ENCODE assay signal across 12 mouse cellular contexts in genomic region chr19:31811371-31811770, GRCm38 (mm10). TPM values are rescaled to one million over a fixed set of nuclear protein-coding genes. Genes with fewer than 3 reads are reported as not detected.
A peak's percentile ranks its signal among the peaks of the same experiment; 100 is the strongest.
DNase-seq lines count a peak whose midpoint lies in the region; ATAC-seq and TF ChIP-seq lines count a peak whose summit lies in the region.
"Had no signal": no experiment of that assay in that cellular context is flagged by ENCODE, and none has a peak within 500 bp of the region (broad histone marks: within the 10 kb centered on the region; RNA-seq: fewer than 3 reads in every experiment).

No protein-coding gene starts in this region.

- H3K4me2 ChIP-seq in hindbrain, embryonic 14.5 days (replicated peaks): no peak overlapping the region
- no peak overlapping the region for H3K4me2 ChIP-seq in hindbrain, embryonic 16.5 days (ENCODE audit: low read length)
- H3K4me2 ChIP-seq in midbrain, postnatal 0 days (ENCODE audit: low read depth, low read length, poor library complexity, severe bottlenecking): no peak overlapping the region
- H3K4me2 ChIP-seq: heart, embryonic 15.5 days had no signal

- TF ChIP-seq CTCF in midbrain, postnatal 0 days (IDR thresholded peaks at IDR 0.05): peak; percentile 52

- no peak overlapping the region for H3K4me3 ChIP-seq in hindbrain, embryonic 14.5 days (replicated peaks; ENCODE audit: low read length)
- H3K4me3 ChIP-seq in hindbrain, embryonic 16.5 days (ENCODE audit: low read length): no peak overlapping the region
- no peak overlapping the region for H3K4me3 ChIP-seq in midbrain, postnatal 0 days (ENCODE audit: low read depth, low read length)
- H3K4me3 ChIP-seq in midbrain, embryonic 10.5 days: no peak overlapping the region
- H3K4me3 ChIP-seq: heart, embryonic 15.5 days; megakaryocyte, embryonic 14.5 days had no signal

- H3K36me3 ChIP-seq in hindbrain, embryonic 14.5 days (replicated peaks; ENCODE audit: control insufficient read depth, insufficient read depth): no peaks in the 10 kb centered on the region
- no peaks in the 10 kb centered on the region for H3K36me3 ChIP-seq in hindbrain, embryonic 16.5 days (ENCODE audit: control insufficient read depth, insufficient read depth, low read length)
- H3K36me3 ChIP-seq in midbrain, postnatal 0 days (ENCODE audit: insufficient read depth, low read length): no peaks in the 10 kb centered on the region
- no peaks in the 10 kb centered on the region for H3K36me3 ChIP-seq in midbrain, embryonic 10.5 days
- H3K36me3 ChIP-seq: heart, embryonic 15.5 days had no signal

- WGBS in hindbrain, embryonic 14.5 days: 28% methylated on average over 5 of the region's 5 CpGs
- WGBS in hindbrain, embryonic 16.5 days: 34% methylated on average over 5 of the region's 5 CpGs
- WGBS in midbrain, postnatal 0 days: 34% methylated on average over 5 of the region's 5 CpGs
- WGBS in midbrain, embryonic 10.5 days: 30% methylated on average over 5 of the region's 5 CpGs

- H3K27ac ChIP-seq in hindbrain, embryonic 14.5 days: no peak overlapping the region
- H3K27ac ChIP-seq in hindbrain, embryonic 16.5 days (ENCODE audit: low read depth, low read length): no peak overlapping the region
- no peak overlapping the region for H3K27ac ChIP-seq in midbrain, postnatal 0 days (ENCODE audit: low read depth, low read length)
- no peak overlapping the region for H3K27ac ChIP-seq in midbrain, embryonic 10.5 days (replicated peaks)
- H3K27ac ChIP-seq: heart, embryonic 15.5 days had no signal

- H3K27me3 ChIP-seq in hindbrain, embryonic 14.5 days (ENCODE audit: control insufficient read depth, insufficient read depth, low read length): no peaks in the 10 kb centered on the region
- no peaks in the 10 kb centered on the region for H3K27me3 ChIP-seq in hindbrain, embryonic 16.5 days (replicated peaks; ENCODE audit: control insufficient read depth, insufficient read depth, low read length)
- no peaks in the 10 kb centered on the region for H3K27me3 ChIP-seq in midbrain, postnatal 0 days (ENCODE audit: insufficient read depth, low read length)
- no peaks in the 10 kb centered on the region for H3K27me3 ChIP-seq in midbrain, embryonic 10.5 days (ENCODE audit: low read depth, poor library complexity, severe bottlenecking)
- H3K27me3 ChIP-seq: heart, embryonic 15.5 days had no signal

- peak; percentile 44 for DNase-seq in hindbrain, embryonic 14.5 days (ENCODE audit: low spot score)
- DNase-seq in midbrain, postnatal 0 days (ENCODE audit: low spot score): peak; percentile 9
- DNase-seq in midbrain, embryonic 10.5 days (ENCODE audit: low spot score): no peak
- peak; percentile 8 for DNase-seq in c-Kit-positive CD71-positive TER-119-positive erythroid progenitor cells, embryonic 14.5 days (ENCODE audit: low spot score)
- peak; percentile 55 for DNase-seq in retina, postnatal 1 day
- no peak for DNase-seq in cerebellum, adult 11-12 months
- DNase-seq in adrenal gland, postnatal 4 days (ENCODE audit: low spot score in 2 of 2): no peak
- DNase-seq: adrenal gland, adult 2 months had no signal

- no peak overlapping the region for H3K9ac ChIP-seq in hindbrain, embryonic 14.5 days
- no peak overlapping the region for H3K9ac ChIP-seq in hindbrain, embryonic 16.5 days (ENCODE audit: low read depth, low read length)
- no peak overlapping the region for H3K9ac ChIP-seq in midbrain, postnatal 0 days (replicated peaks; ENCODE audit: low read length, poor library complexity, severe bottlenecking)
- H3K9ac ChIP-seq: heart, embryonic 15.5 days had no signal

- H3K9me3 ChIP-seq in hindbrain, embryonic 14.5 days (ENCODE audit: control insufficient read depth, low read length): no peaks in the 10 kb centered on the region
- H3K9me3 ChIP-seq in hindbrain, embryonic 16.5 days (ENCODE audit: control insufficient read depth, low read length): no peaks in the 10 kb centered on the region
- H3K9me3 ChIP-seq in midbrain, postnatal 0 days (ENCODE audit: low read length): no peaks in the 10 kb centered on the region
- H3K9me3 ChIP-seq in midbrain, embryonic 10.5 days (replicated peaks): no peaks in the 10 kb centered on the region
- H3K9me3 ChIP-seq: heart, embryonic 15.5 days; megakaryocyte, embryonic 14.5 days had no signal

- ATAC-seq in hindbrain, embryonic 14.5 days (ENCODE audit: low FRiP score): no peak
- no peak for ATAC-seq in hindbrain, embryonic 16.5 days
- no peak for ATAC-seq in midbrain, postnatal 0 days (ENCODE audit: low FRiP score)

- H3K4me1 ChIP-seq in hindbrain, embryonic 14.5 days (replicated peaks; ENCODE audit: control insufficient read depth, insufficient read depth, low read length): no peaks in the 10 kb centered on the region
- no peaks in the 10 kb centered on the region for H3K4me1 ChIP-seq in hindbrain, embryonic 16.5 days (ENCODE audit: control insufficient read depth, insufficient read depth, low read depth, low read length)
- H3K4me1 ChIP-seq in midbrain, postnatal 0 days (ENCODE audit: insufficient read depth, low read length): no peaks in the 10 kb centered on the region
- H3K4me1 ChIP-seq in midbrain, embryonic 10.5 days: no peaks in the 10 kb centered on the region
- H3K4me1 ChIP-seq: heart, embryonic 15.5 days had no signal

RNA-seq across cellular contexts. Expression of gene Prkg1, which starts 46.5 kb away (rescaled TPM):
- 4.9 and 7.0 TPM in 2 replicates for polyA plus RNA-seq in hindbrain, embryonic 14.5 days (2014; fragmentation: Nextera tagmentation; extraction: Ambion mirVana)
- polyA plus RNA-seq in hindbrain, embryonic 16.5 days (2015; fragmentation: Nextera tagmentation; extraction: Ambion mirVana): 4.8 and 5.1 TPM in 2 replicates
- 9.9 and 13.2 TPM in 2 replicates for total RNA-seq in midbrain, postnatal 0 days (2014; rRNA removed)
- 3.9 and 5.1 TPM in 2 replicates for polyA plus RNA-seq in midbrain, postnatal 0 days (2015; fragmentation: Nextera tagmentation; extraction: Ambion mirVana)
- polyA plus RNA-seq in midbrain, embryonic 10.5 days (2016; fragmentation: Nextera tagmentation; extraction: Ambion mirVana): 3.2 and 5.4 TPM in 2 replicates
- total RNA-seq in adrenal gland, postnatal 4 days (2021): 10 to 100 TPM; 12.1 to 13.3 TPM

RNA-seq across cellular contexts. Expression of gene A1cf, which starts 57.2 kb away (rescaled TPM):
- not detected in 2 replicates for polyA plus RNA-seq in hindbrain, embryonic 14.5 days (2014; fragmentation: Nextera tagmentation; extraction: Ambion mirVana)
- not detected in 2 replicates for polyA plus RNA-seq in hindbrain, embryonic 16.5 days (2015; fragmentation: Nextera tagmentation; extraction: Ambion mirVana)
- not detected in 2 replicates for total RNA-seq in midbrain, postnatal 0 days (2014; rRNA removed)
- not detected in 2 replicates for polyA plus RNA-seq in midbrain, postnatal 0 days (2015; fragmentation: Nextera tagmentation; extraction: Ambion mirVana)
- not detected in 2 replicates for polyA plus RNA-seq in midbrain, embryonic 10.5 days (2016; fragmentation: Nextera tagmentation; extraction: Ambion mirVana)
- total RNA-seq in adrenal gland, postnatal 4 days (2021): 1 to 10 TPM; 2.0 to 5.6 TPM
- total RNA-seq: layer of hippocampus, postnatal 25 days had no signal
- polyA plus RNA-seq: heart, embryonic 15.5 days had no signal

Comparison
In these comparisons a context has a peak if more than half of its experiments do, and no peak if none do; other contexts are left out.
1. DNase-seq: peak in hindbrain, embryonic 14.5 days (single experiment), midbrain, postnatal 0 days (single experiment), c-Kit-positive CD71-positive TER-119-positive erythroid progenitor cells, embryonic 14.5 days (single experiment) and retina, postnatal 1 day (single experiment); none in midbrain, embryonic 10.5 days (single experiment), cerebellum, adult 11-12 months (single experiment) and adrenal gland, postnatal 4 days (0 of 2).